Mouse (Mus musculus): ENCODE results near the gene Gm3043.
"Not testable (repeated sequence)": the region's sequence is repeated elsewhere in the genome, so short reads cannot be mapped to it uniquely, and the experiment has no call there.

The Gm3043 gene

DNA sequence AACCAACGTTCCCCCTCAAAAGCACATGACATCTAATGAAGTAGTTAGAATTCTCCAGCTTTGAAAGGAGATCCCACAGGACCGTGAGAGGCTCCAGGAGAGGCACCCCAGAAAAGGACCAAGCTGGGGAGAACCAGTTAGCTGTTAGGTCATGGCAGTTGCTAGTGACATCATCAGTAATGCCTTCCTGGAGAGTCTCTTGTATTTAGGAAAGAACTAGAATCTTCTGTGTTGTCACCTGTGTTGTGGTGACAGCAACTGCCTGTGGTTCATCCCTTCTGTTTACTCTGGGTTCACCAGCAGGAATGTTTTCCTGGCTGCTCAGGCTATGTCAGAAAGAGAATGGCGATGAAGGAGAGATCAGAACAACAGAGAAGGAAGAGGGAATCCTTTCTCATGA lies at the start of gene Gm3043:
Gene Gm3043, plus strand, starts transcription at position 301 of the 400 bp plus-strand sequence.
- in situ Hi-C loops (cut with MboI, MseI) = not testable (repeated sequence)

DNA sequence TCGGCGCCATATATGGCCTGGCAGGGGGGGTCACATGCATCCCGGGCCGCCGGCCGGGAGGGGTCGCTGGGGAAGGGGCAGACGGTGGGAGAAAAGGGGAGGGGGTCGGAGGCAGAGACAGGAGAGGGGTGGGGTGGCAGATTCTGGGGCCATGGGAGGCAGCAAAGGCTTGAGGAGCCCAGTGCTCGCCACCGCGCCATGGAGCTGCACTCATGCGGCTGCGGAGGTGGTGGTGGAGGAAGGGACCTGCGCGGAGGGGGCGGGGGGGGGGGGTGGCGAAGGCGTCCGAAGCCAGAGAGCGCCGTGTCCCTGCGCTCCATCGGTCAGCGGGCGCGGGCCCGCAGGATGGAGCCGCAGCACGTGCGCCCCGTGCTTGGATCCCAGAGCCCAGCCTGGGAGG lies 36.9 kb upstream of the Gm3043 start, which contains the start of gene Gm3020:
Gene Gm3020, plus strand, starts transcription at position 301 of the 400 bp plus-strand sequence.
- in situ Hi-C loops (cut with MboI, MseI) = loop anchor here (10.0 kb wide), 1 partner anchor 237 kb away; the partner anchor contains the start of gene Gm10409

Measured in regulatory T cell (primary cell).